Mouse (Mus musculus): ENCODE results near the gene Tuba3b. TPM values are rescaled to one million over a fixed set of nuclear protein-coding genes. Genes with fewer than 3 reads are reported as not detected.

The Tuba3b gene
- total RNA-seq, 4 experiments from 2014 or later: not detected

- no peak for DNase-seq (ENCODE audit: low spot score in 2 of 2)
Measured at GRCm38 (mm10) chr6:145605203-145605602, 10.4 kb upstream of the Tuba3b start.

- no peak for DNase-seq (ENCODE audit: low spot score in 2 of 2)
Measured at GRCm38 (mm10) chr6:145607746-145608145, 7.8 kb upstream of the Tuba3b start.

GRCm38 (mm10) chr6:145608693-145609092, 6.9 kb upstream of the Tuba3b start:
- DNase-seq (ENCODE audit: low spot score in 2 of 2): no peak

- no peak for DNase-seq (ENCODE audit: low spot score in 2 of 2)
Measured at GRCm38 (mm10) chr6:145610901-145611300, 4.7 kb upstream of the Tuba3b start.

GRCm38 (mm10) chr6:145612611-145613010, 2.9 kb upstream of the Tuba3b start:
- no peak for DNase-seq (ENCODE audit: low spot score in 2 of 2)

GRCm38 (mm10) chr6:145614219-145614618, 1.3 kb upstream of the Tuba3b start, which contains the start of gene Lmntd1:
Lmntd1 (minus strand) TSS chr6:145614319.
- no peak for DNase-seq (ENCODE audit: low spot score in 2 of 2)

- no peak for DNase-seq (ENCODE audit: low spot score in 2 of 2)
Measured at GRCm38 (mm10) chr6:145616402-145617229, 1.1 kb downstream of the Tuba3b start.

GRCm38 (mm10) chr6:145623141-145623540, 7.6 kb downstream of the Tuba3b start:
- DNase-seq (ENCODE audit: low spot score in 2 of 2): no peak

GRCm38 (mm10) chr6:145630269-145630668, 14.7 kb downstream of the Tuba3b start:
- no peak for DNase-seq (ENCODE audit: low spot score in 2 of 2)

- no peak for DNase-seq (ENCODE audit: low spot score in 2 of 2)
Measured at GRCm38 (mm10) chr6:145634454-145634853, 18.9 kb downstream of the Tuba3b start.

GRCm38 (mm10) chr6:145636682-145637081, 21.1 kb downstream of the Tuba3b start:
- DNase-seq (ENCODE audit: low spot score in 2 of 2): no peak

- no peak for DNase-seq (ENCODE audit: low spot score in 2 of 2)
Measured at GRCm38 (mm10) chr6:145638248-145638647, 22.7 kb downstream of the Tuba3b start.

GRCm38 (mm10) chr6:145640971-145641506, 25.5 kb downstream of the Tuba3b start:
- no peak for DNase-seq (ENCODE audit: low spot score in 2 of 2)

- DNase-seq (ENCODE audit: low spot score in 2 of 2): no peak
Measured at GRCm38 (mm10) chr6:145651976-145652375, 36.4 kb downstream of the Tuba3b start.

GRCm38 (mm10) chr6:145652986-145653385, 37.4 kb downstream of the Tuba3b start:
- DNase-seq (ENCODE audit: low spot score in 2 of 2): no peak

GRCm38 (mm10) chr6:145653626-145654025, 38.1 kb downstream of the Tuba3b start:
- DNase-seq (ENCODE audit: low spot score in 2 of 2): no peak

GRCm38 (mm10) chr6:145654062-145654836, 38.7 kb downstream of the Tuba3b start:
- no peak for DNase-seq (ENCODE audit: low spot score in 2 of 2)

GRCm38 (mm10) chr6:145655678-145656077, 40.1 kb downstream of the Tuba3b start:
- no peak for DNase-seq (ENCODE audit: low spot score in 2 of 2)

GRCm38 (mm10) chr6:145656740-145657591, 41.4 kb downstream of the Tuba3b start:
- no peak for DNase-seq (ENCODE audit: low spot score in 2 of 2)

- no peak for DNase-seq (ENCODE audit: low spot score in 2 of 2)
Measured at GRCm38 (mm10) chr6:145659116-145659515, 43.6 kb downstream of the Tuba3b start.

- no peak for DNase-seq (ENCODE audit: low spot score in 2 of 2)
Measured at GRCm38 (mm10) chr6:145660943-145661342, 45.4 kb downstream of the Tuba3b start.
